Mouse (Mus musculus) stomach, postnatal 0 days (tissue): ENCODE measurements around the gene Hist1h4f.

Experiments used
- CTCF ChIP-seq: IDR thresholded peaks from 2 replicates; pipeline ENCODE4 v1.5.1; 2016; ENCODE audit warnings: antibody characterized with exemption, low read depth, mild to moderate bottlenecking, moderate library complexity
- EP300 ChIP-seq: optimal IDR thresholded peaks from 2 replicates; pipeline ENCODE3; 2016; ENCODE audit warnings: antibody characterized with exemption

DNA sequence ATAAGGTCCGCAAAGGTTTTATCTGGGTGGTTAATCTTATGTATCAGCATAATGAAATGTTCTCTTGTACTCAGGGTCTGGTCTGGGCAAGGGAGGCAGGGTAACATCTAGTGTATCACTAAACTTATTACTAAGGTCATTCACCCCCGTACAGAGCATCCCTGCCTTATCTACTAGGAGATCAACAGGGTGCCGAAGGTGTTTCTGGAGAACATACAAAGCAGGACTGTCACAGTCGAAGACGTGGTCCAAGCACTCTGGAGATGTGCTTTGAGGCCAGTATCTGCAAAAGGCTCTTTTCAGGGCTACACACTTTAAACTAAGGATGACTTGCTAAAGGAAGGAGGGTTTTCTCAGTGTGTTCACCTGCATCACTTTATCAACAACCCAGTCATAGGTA is 4.8 kb downstream of the Hist1h4f start:
- TF ChIP-seq CTCF (no peak), EP300 (no peak)
